Mouse (Mus musculus): ENCODE data around the gene Nphs1.

- no peak for TF ChIP-seq POLR2A (IDR thresholded peaks at IDR 0.05; ENCODE audit: low read depth, low read length)
- peak; percentile 17; the same call in 1 of the 2 replicates for TF ChIP-seq CTCF (IDR thresholded peaks at IDR 0.05; ENCODE audit: extremely low read depth, insufficient read depth, insufficient read length, insufficient replicate concordance)
Measured at GRCm38 (mm10) chr7:30472411-30472810, 14.3 kb downstream of the Nphs1 start.
